Mouse (Mus musculus) E14TG2a.4 (cell line): ENCODE measurements around the gene Oprm1.
A peak's percentile ranks its signal among the peaks of the same experiment; 100 is the strongest.

Source experiments
- H3K27me3 ChIP-seq: 2 replicates; pipeline ENCODE4 v1.6.1; 2014; ENCODE audit warnings: low read length, control low read depth; ENCODE audit not compliant: insufficient read depth
- H3K36me3 ChIP-seq: 2 replicates; pipeline ENCODE4 v1.6.1; 2014; ENCODE audit warnings: low read length, control low read depth; ENCODE audit not compliant: insufficient read depth
- H3K4me1 ChIP-seq: replicated peaks from 2 replicates; pipeline ENCODE4 v1.6.1; 2014; ENCODE audit warnings: low read depth, low read length, control low read depth
- H3K4me3 ChIP-seq: replicated peaks from 2 replicates; pipeline ENCODE4 v1.5.1; 2014; ENCODE audit warnings: mild to moderate bottlenecking, low read length
- H3K9me3 ChIP-seq: 2 replicates; pipeline ENCODE4 v1.6.1; 2014; ENCODE audit warnings: low read length, control low read depth
- CTCF ChIP-seq: conservative IDR thresholded peaks from 2 replicates; pipeline ENCODE4 v1.5.1; 2014; ENCODE audit warnings: low read length
- NANOG ChIP-seq: IDR thresholded peaks from 2 replicates; pipeline ENCODE4 v1.6.1; 2014; ENCODE audit warnings: borderline replicate concordance, low read length, mixed read lengths
- POU5F1 ChIP-seq: IDR thresholded peaks from 2 replicates; pipeline ENCODE4 v1.6.1; 2014; ENCODE audit warnings: low read length, borderline replicate concordance

Oprm1 gene

GRCm38 (mm10) chr10:6758206-6758605, at the start of gene Oprm1:
Gene Oprm1, plus strand, starts transcription at chr10:6758506.
- H3K4me1 ChIP-seq = no peaks in the 10 kb centered on the region
- no peak for TF ChIP-seq NANOG
- no peak for TF ChIP-seq CTCF
- TF ChIP-seq POU5F1 = no peak
- H3K36me3 ChIP-seq = no peaks in the 10 kb centered on the region
- H3K4me3 ChIP-seq = no peak within 1 kb of the TSS
- H3K27me3 ChIP-seq = no peaks in the 10 kb centered on the region
- no peaks in the 10 kb centered on the region for H3K9me3 ChIP-seq

- Histone ChIP-seq H3K27me3 (no peaks in the 10 kb centered on the region), H3K4me1 (no peaks in the 10 kb centered on the region), H3K9me3 (no peaks in the 10 kb centered on the region), H3K4me3 (no peak overlapping the region), H3K36me3 (no peaks in the 10 kb centered on the region)
- no peak for TF ChIP-seq CTCF
- no peak for TF ChIP-seq NANOG
- no peak for TF ChIP-seq POU5F1
These were observed 40.9 kb upstream of the Oprm1 start for GRCm38 (mm10) chr10:6717181-6717948.

GRCm38 (mm10) chr10:6723765-6724164, 34.5 kb upstream of the Oprm1 start:
- TF ChIP-seq NANOG = no peak
- no peak for TF ChIP-seq POU5F1
- TF ChIP-seq CTCF = no peak
- H3K9me3 ChIP-seq = peaks cover 7% of the 10 kb centered on the region; the same call in 1 of the 2 replicates
- H3K27me3 ChIP-seq = no peaks in the 10 kb centered on the region
- H3K36me3 ChIP-seq = no peaks in the 10 kb centered on the region
- H3K4me3 ChIP-seq = no peak overlapping the region
- H3K4me1 ChIP-seq = no peaks in the 10 kb centered on the region

- Histone ChIP-seq H3K27me3 (no peaks in the 10 kb centered on the region), H3K9me3 (peaks cover 7% of the 10 kb centered on the region; the same call in 1 of the 2 replicates), H3K4me1 (no peaks in the 10 kb centered on the region), H3K36me3 (no peaks in the 10 kb centered on the region), H3K4me3 (no peak overlapping the region)
- peak; percentile 93 for TF ChIP-seq CTCF
- TF ChIP-seq POU5F1 = no peak
These were observed 29.8 kb upstream of the Oprm1 start for GRCm38 (mm10) chr10:6728469-6728868.

- Histone ChIP-seq H3K36me3 (no peaks in the 10 kb centered on the region), H3K9me3 (no peaks in the 10 kb centered on the region), H3K4me1 (no peaks in the 10 kb centered on the region), H3K27me3 (no peaks in the 10 kb centered on the region), H3K4me3 (no peak overlapping the region)
- TF ChIP-seq CTCF (no peak), NANOG (no peak), POU5F1 (no peak)
These were observed 4.9 kb upstream of the Oprm1 start for GRCm38 (mm10) chr10:6753375-6753774.

- no peak within 1 kb of the TSS for H3K4me3 ChIP-seq
- no peaks in the 10 kb centered on the region for H3K36me3 ChIP-seq
- no peaks in the 10 kb centered on the region for H3K27me3 ChIP-seq
- H3K4me1 ChIP-seq = no peaks in the 10 kb centered on the region
- H3K9me3 ChIP-seq = no peaks in the 10 kb centered on the region
- TF ChIP-seq CTCF = no peak
- TF ChIP-seq NANOG = no peak
- no peak for TF ChIP-seq POU5F1
These were observed 3.0 kb downstream of the Oprm1 start, which contains the start of gene Gm10945 for GRCm38 (mm10) chr10:6761287-6761811. Gene Gm10945, minus strand, starts transcription at chr10:6761761.

- TF ChIP-seq NANOG (no peak), POU5F1 (no peak), CTCF (no peak)
- Histone ChIP-seq H3K4me3 (peak overlapping the region; percentile 75), H3K27me3 (peaks cover 19% of the 10 kb centered on the region)
These were observed 30.4 kb downstream of the Oprm1 start for GRCm38 (mm10) chr10:6788517-6789237.

GRCm38 (mm10) chr10:6790226-6790625, 31.9 kb downstream of the Oprm1 start:
- TF ChIP-seq CTCF = no peak
- TF ChIP-seq NANOG = no peak
- TF ChIP-seq POU5F1 = no peak
- peaks cover 4% of the 10 kb centered on the region; the same call in 1 of the 2 replicates for H3K4me1 ChIP-seq
- H3K9me3 ChIP-seq = no peaks in the 10 kb centered on the region
- no peaks in the 10 kb centered on the region for H3K36me3 ChIP-seq
- H3K27me3 ChIP-seq = peaks cover 19% of the 10 kb centered on the region
- no peak overlapping the region for H3K4me3 ChIP-seq

More at GRCm38 (mm10) chr10:6788517-6789237, 30.4 kb downstream of the Oprm1 start:
- H3K4me1 ChIP-seq = peaks cover 4% of the 10 kb centered on the region; the same call in 1 of the 2 replicates
- H3K36me3 ChIP-seq = no peaks in the 10 kb centered on the region
- no peaks in the 10 kb centered on the region for H3K9me3 ChIP-seq
